Comparison of ENCODE assay signal across 29 mouse cellular contexts in genomic region chr6:6211958-6212357, GRCm38 (mm10). TPM values are rescaled to one million over a fixed set of nuclear protein-coding genes. Genes with fewer than 3 reads are reported as not detected.
DNase-seq lines count a peak whose midpoint lies in the region; ATAC-seq and TF ChIP-seq lines count a peak whose summit lies in the region.
"Had no signal": no experiment of that assay in that cellular context is flagged by ENCODE, and none has a peak within 500 bp of the region (broad histone marks: within the 10 kb centered on the region; RNA-seq: fewer than 3 reads in every experiment).

No protein-coding gene starts in this region.

- H3K27ac ChIP-seq in heart, embryonic 12.5 days (ENCODE audit: poor library complexity, severe bottlenecking) = no peak overlapping the region
- H3K27ac ChIP-seq in heart, postnatal 0 days (ENCODE audit: low read depth) = peak overlapping the region; percentile 55
- H3K27ac ChIP-seq: embryonic facial prominence, embryonic 12.5 days; forebrain, embryonic 15.5 days; gastrocnemius, adult 2 months; hindbrain, embryonic 13.5 days; limb, embryonic 12.5 days; liver, embryonic 14.5 days; midbrain, embryonic 10.5 days; midbrain, embryonic 15.5 days; neural tube, embryonic 15.5 days; stomach, embryonic 15.5 days had no signal

- no peak overlapping the region for H3K9ac ChIP-seq in heart, embryonic 12.5 days
- H3K9ac ChIP-seq in heart, postnatal 0 days (replicated peaks; ENCODE audit: low read depth, low read length) = no peak overlapping the region
- H3K9ac ChIP-seq: embryonic facial prominence, embryonic 12.5 days; forebrain, embryonic 15.5 days; hindbrain, embryonic 13.5 days; limb, embryonic 12.5 days; liver, embryonic 14.5 days; lung, embryonic 14.5 days; midbrain, embryonic 15.5 days; neural tube, embryonic 15.5 days; stomach, embryonic 15.5 days had no signal

- WGBS in heart, embryonic 12.5 days = 48% methylated on average over 3 of the region's 3 CpGs
- 31% methylated on average over 3 of the region's 3 CpGs for WGBS in heart, postnatal 0 days

- peak overlapping the region; percentile 31 for H3K4me2 ChIP-seq in heart, embryonic 12.5 days
- H3K4me2 ChIP-seq in heart, postnatal 0 days (ENCODE audit: low read depth, low read length) = no peak overlapping the region
- H3K4me2 ChIP-seq: embryonic facial prominence, embryonic 12.5 days; forebrain, embryonic 15.5 days; hindbrain, embryonic 13.5 days; limb, embryonic 12.5 days; lung, embryonic 14.5 days; midbrain, embryonic 15.5 days; neural tube, embryonic 15.5 days; stomach, embryonic 15.5 days had no signal

- H3K9me3 ChIP-seq in E14TG2a.4 (ENCODE audit: low read length) = no peaks in the 10 kb centered on the region
- no peaks in the 10 kb centered on the region for H3K9me3 ChIP-seq in heart, embryonic 12.5 days (replicated peaks)
- no peaks in the 10 kb centered on the region for H3K9me3 ChIP-seq in heart, postnatal 0 days (replicated peaks; ENCODE audit: control insufficient read depth, low read length)
- H3K9me3 ChIP-seq: embryonic facial prominence, embryonic 12.5 days; forebrain, embryonic 15.5 days; hindbrain, embryonic 13.5 days; limb, embryonic 12.5 days; midbrain, embryonic 10.5 days; midbrain, embryonic 15.5 days; neural tube, embryonic 15.5 days; stomach, embryonic 15.5 days had no signal

- peak overlapping the region; percentile 66 for H3K4me3 ChIP-seq in E14TG2a.4 (replicated peaks; ENCODE audit: low read length)
- no peak overlapping the region for H3K4me3 ChIP-seq in heart, embryonic 12.5 days
- H3K4me3 ChIP-seq in heart, postnatal 0 days (ENCODE audit: low read depth, low read length) = no peak overlapping the region
- H3K4me3 ChIP-seq: embryonic facial prominence, embryonic 12.5 days; forebrain, embryonic 15.5 days; gastrocnemius, adult 2 months; hindbrain, embryonic 13.5 days; limb, embryonic 12.5 days; midbrain, embryonic 10.5 days; midbrain, embryonic 15.5 days; neural tube, embryonic 15.5 days; stomach, embryonic 15.5 days had no signal

- TF ChIP-seq EP300 in heart, postnatal 0 days (IDR thresholded peaks at IDR 0.05; ENCODE audit: low read depth) = no peak

- H3K27me3 ChIP-seq in E14TG2a.4 (ENCODE audit: insufficient read depth, low read length) = no peaks in the 10 kb centered on the region
- 0 out of 2 replicates have a peak, but pooled peaks cover 4% of the 10 kb centered on the region for H3K27me3 ChIP-seq in heart, embryonic 12.5 days (replicated peaks)
- H3K27me3 ChIP-seq in heart, postnatal 0 days (ENCODE audit: control insufficient read depth, insufficient read depth, low read length) = no peaks in the 10 kb centered on the region
- H3K27me3 ChIP-seq: CH12.LX; embryonic facial prominence, embryonic 12.5 days; forebrain, embryonic 15.5 days; hindbrain, embryonic 13.5 days; limb, embryonic 12.5 days; midbrain, embryonic 15.5 days; neural tube, embryonic 15.5 days; stomach, embryonic 15.5 days had no signal

- H3K4me1 ChIP-seq in E14TG2a.4 (replicated peaks; ENCODE audit: low read depth, low read length) = peaks cover 93% of the 10 kb centered on the region
- H3K4me1 ChIP-seq in heart, embryonic 12.5 days (replicated peaks) = peaks cover 72% of the 10 kb centered on the region
- peaks cover 67% of the 10 kb centered on the region for H3K4me1 ChIP-seq in heart, postnatal 0 days (ENCODE audit: control insufficient read depth, insufficient read depth)

- DNase-seq in heart, adult 11 months = peak; percentile 92
- no peak for DNase-seq in heart, postnatal 36 days
- DNase-seq in heart, postnatal 0 days (ENCODE audit: low spot score) = peak; percentile 25
- DNase-seq in adrenal gland, adult (ENCODE audit: inconsistent age in 2 of 2, low spot score in 1 of 2) = no peak
- no peak for DNase-seq in kidney, postnatal 4 days
- DNase-seq: cerebellum, adult 8-10 months; cerebellum, postnatal 25 days; embryo, embryonic 11 days; gastrocnemius, adult 2 months; gastrocnemius, postnatal 36 days; kidney, adult 9 months; kidney, postnatal 10 days; lung, embryonic 14.5 days; lung, postnatal 14 days; right cerebral cortex, postnatal 25 days had no signal

- no peak for ATAC-seq in heart, embryonic 12.5 days (ENCODE audit: insufficient number of reproducible peaks, low FRiP score)
- peak; percentile 39; the same call in 1 of the 2 replicates for ATAC-seq in heart, postnatal 0 days (ENCODE audit: insufficient read depth, low read depth)
- no peak for ATAC-seq in megakaryocyte, adult 5-6 weeks (ENCODE audit: poor library complexity, severe bottlenecking)
- ATAC-seq: forebrain, embryonic 15.5 days; intestine, embryonic 16.5 days; midbrain, embryonic 15.5 days had no signal

- no peak for TF ChIP-seq CTCF in E14TG2a.4 (conservative IDR thresholded peaks at IDR 0.05; ENCODE audit: low read length)
- no peak for TF ChIP-seq CTCF in heart, postnatal 0 days (IDR thresholded peaks at IDR 0.05; ENCODE audit: low read depth)

- intact Hi-C loops in heart, postnatal 36 days (cut with DNase I) = no loop called here

- H3K36me3 ChIP-seq in E14TG2a.4 (ENCODE audit: insufficient read depth, low read length) = peaks cover 39% of the 10 kb centered on the region
- peaks cover 9% of the 10 kb centered on the region; the same call in 1 of the 2 replicates for H3K36me3 ChIP-seq in heart, embryonic 12.5 days
- H3K36me3 ChIP-seq in heart, postnatal 0 days (replicated peaks; ENCODE audit: control insufficient read depth, insufficient read depth, low read length) = no peaks in the 10 kb centered on the region
- H3K36me3 ChIP-seq: embryonic facial prominence, embryonic 12.5 days; forebrain, embryonic 15.5 days; hindbrain, embryonic 13.5 days; limb, embryonic 12.5 days; midbrain, embryonic 15.5 days; neural tube, embryonic 15.5 days; stomach, embryonic 15.5 days had no signal

RNA-seq across cellular contexts. Expression of gene Slc25a13, which starts 5.0 kb away (rescaled TPM):
- 100 to 1,000 TPM; 146 to 153 TPM for total RNA-seq in heart, postnatal 36 days (2021)
- polyA plus RNA-seq in heart, embryonic 12.5 days (2016; fragmentation: Nextera tagmentation; extraction: Ambion mirVana) = 80.5 and 83.6 TPM in 2 replicates
- 79.7 and 83.1 TPM in 2 replicates for total RNA-seq in heart, postnatal 0 days (2014; rRNA removed; ENCODE audit: low replicate concordance)
- polyA plus RNA-seq in heart, postnatal 0 days (2015; fragmentation: Nextera tagmentation; extraction: Ambion mirVana) = 54.1 and 59.6 TPM in 2 replicates
- total RNA-seq in megakaryocyte, adult 5-6 weeks (2015) = 16.6 and 17.1 TPM in 2 replicates
- 22.3 and 22.8 TPM in 2 replicates for total RNA-seq in megakaryocyte, adult 5-6 weeks (2017)
- total RNA-seq: CH12.LX had no signal

Comparison
In these comparisons a context has a peak if more than half of its experiments do, and no peak if none do; other contexts are left out.
1. DNase-seq: peak in heart, adult 11 months (single experiment) and heart, postnatal 0 days (single experiment); none in heart, postnatal 36 days (0 of 2), adrenal gland, adult (0 of 2) and kidney, postnatal 4 days (0 of 2).